Mouse (Mus musculus): Measurements from ENCODE around the gene Kif13a.
A peak's percentile ranks its signal among the peaks of the same experiment; 100 is the strongest.

The Kif13a gene

DNA sequence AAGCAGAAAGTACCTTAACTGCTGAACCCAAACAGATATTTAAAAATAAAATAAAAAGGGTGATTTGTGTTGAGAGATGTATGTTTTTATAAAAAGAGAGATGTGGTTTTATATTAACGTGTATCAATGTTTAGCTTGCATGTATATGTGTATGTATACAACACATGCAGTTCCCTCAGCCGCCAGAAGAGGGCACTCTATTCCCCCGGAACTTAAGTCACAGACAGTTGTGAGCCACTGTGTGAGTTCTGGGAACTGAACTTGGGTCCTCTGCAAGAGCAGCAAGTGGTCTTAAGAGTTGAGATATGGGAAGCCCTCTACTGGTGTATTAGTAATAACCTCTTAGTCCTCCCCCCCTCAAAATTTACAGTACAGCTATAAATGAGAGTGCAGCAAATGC is 96.7 kb downstream of the Kif13a start:
- peak; percentile 50 for DNase-seq

DNA sequence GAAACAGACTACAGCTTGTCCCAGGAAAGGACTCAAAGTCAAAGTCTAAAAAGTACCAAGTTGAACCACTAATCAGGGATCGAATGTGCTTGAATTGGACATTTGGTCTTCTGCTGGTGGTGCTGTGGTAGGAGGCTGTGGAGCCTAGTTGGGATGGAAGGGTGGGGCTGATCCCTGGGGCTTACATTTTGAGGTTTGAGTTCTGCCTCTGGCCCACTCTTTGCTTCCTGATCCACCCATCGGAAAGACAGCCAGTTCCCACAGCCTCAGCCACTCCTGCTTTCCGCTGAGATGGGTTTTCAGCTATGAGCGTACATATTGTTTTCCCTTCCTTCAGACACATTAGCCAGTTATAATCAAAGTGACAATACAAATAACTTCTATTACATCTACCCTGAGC is 106.4 kb downstream of the Kif13a start:
- DNase-seq, result no peak

DNA sequence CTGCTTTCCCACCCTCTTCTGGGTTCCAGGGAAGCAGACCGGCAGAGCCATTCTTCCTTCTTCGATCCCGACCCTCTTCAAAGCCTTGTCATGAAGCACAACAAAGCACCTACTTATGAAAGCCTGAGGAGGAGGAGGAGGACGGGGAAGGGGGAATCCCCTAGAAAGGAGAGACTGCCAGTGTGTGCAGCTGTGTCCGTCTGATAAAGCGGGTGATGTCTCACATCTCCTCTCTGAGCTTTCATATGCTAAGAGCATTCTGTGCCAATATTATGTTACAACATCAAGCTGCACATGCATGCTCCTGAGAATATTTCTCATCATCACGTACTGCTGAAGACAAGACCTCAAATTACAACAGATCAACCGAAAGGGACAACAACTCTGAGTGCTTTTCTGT is 107.5 kb downstream of the Kif13a start:
- DNase-seq, result no peak

DNA sequence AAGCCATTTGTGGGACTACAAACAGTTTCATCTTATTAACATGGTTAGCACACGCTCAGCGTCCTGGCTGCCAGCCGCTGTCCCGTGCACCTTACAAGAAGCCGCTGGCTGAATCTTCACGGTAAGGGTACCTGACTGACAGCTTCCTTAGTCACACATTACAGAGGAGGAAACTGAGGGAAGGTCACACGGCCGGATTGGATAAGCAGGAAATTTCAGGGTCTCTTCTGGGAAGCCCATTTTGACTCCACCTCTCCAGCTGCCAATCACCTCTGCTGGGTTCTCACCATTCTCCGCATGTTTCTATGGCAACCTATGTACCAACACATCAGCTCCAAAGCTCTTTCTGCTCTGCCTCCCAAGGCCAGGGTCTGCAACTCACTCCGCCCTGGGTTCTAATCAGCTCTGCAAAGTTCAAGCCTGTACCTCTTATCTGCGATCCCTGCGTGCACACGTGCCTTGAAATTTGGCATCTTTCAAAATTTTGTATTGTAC is 109.9 kb downstream of the Kif13a start:
- no peak for DNase-seq

DNA sequence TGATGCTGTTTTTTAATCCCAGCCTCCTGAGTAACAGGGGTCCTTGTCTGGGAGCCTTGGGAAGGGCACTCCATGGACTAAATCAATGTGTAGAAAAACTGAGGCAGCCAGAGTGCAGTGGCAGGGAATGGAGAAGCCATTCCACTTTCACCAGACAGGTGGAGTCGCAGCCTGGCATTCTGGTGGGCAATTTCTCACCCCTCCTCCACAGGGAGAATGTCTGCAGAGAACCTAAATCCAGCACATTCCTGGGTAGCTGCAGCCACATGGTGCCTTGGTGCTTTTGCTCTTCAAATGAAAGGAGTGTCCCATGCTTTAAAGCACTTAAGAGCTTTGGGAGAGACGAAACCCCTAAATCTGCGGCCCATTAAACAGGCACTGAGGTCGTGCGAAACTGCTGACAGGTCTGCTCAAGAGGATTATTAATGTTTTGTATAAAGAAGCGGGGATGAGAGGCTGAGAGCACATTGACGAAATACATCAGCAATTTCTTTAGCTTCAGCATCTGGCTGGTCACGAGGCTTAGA is 110.4 kb downstream of the Kif13a start:
- DNase-seq, result no peak

DNA sequence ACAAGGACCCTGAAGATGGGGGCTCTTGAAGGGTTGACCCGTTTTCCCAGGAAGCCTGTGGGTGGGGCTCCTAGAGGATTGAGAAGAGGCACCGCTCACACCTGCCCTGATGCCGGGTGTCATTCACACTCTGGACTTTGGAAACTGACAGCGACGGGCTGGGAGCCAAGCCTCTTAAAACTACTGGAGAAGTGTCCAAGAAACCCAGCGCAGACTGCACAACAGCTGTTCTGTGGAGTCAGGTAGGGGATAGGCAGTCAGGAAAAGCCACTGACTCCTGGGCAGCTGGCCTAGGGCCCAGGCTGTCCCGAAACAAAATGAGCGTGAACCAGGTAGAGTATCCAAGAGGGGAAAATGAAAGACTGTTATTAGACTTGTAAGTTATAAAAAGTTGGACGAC is 111.3 kb downstream of the Kif13a start:
- peak; percentile 41 for DNase-seq

DNA sequence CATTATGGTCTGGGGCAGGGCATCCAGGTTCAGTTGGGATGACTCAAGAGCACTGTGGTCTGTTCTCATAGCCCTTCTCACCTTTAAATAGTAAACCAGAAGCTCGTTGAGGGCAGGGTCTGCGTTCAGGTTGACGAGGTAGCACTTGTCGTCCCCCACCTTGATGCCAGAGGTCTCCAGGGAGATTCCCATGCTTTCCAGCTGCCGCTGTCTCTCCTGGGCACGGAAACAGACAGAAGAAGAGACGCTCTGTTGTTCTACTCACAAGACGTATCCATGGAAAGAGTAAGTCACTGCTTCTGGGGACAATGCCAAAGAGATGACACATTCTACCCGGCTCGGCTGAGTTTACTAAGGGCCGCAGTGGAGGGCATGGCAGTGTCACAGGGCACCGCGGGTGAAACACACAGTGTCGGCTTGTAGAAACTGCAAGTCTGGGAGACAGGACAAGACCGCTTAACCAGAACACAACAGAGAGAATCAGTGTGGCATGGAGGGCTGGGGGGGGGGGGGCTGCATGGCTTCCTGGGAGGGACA is 117.0 kb downstream of the Kif13a start:
- DNase-seq, result peak; percentile 26

DNA sequence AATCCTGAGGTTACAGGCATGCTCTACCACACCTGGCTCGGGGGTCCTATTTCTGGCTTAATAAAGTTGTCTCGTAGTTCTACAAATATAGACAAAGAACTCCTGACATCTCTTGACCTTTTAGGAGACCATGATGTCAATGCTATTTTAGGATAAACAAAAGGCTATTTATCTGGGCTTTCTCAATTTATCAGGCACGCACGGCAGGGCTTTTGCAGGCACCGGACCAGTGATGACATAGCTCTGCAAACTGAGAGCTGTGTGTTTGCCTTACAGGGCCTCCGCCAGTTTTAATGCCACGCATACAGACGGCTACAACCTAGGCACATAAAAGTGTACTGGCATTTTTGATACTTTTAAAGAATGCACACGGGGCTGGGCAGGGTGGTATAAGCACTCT is 118.0 kb downstream of the Kif13a start:
- no peak for DNase-seq

DNA sequence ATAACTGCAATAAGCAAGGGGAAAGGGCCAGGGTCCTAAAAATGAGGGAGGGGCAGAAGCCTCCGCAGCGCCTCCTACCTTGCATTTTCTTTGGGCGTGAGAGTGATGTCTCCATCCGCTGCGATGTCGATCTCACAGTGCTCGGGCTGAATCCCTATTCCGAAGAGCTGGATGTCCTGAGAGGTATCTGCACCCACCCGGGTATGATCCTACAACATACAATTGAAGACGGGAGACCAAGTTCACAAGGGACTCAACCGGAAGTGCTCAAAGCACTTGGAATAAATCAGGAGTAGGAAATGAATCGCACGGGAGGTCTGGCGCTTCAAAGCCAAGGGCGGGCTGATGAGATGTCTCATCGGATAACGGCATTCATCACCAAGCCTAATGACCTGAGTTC is 119.1 kb downstream of the Kif13a start:
- DNase-seq, result no peak

DNA sequence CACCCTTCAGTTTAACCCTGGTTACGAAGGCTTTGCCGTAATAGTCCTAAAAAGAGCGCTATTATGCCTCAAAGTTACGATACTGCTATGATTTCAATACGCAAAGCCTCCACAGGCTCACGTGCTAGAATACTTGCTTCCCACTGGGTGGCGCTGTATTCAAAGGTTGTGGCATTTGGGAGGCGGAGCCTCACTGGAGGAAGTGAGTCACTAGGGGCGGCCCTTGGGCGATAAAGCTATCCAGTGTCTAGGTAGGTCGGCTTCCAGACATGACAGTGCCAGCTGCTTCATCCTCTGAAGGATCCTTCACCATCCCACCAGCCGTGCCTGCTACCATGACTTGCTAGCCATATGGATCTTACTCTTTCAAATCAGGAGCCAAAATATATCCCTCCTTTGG is 119.6 kb downstream of the Kif13a start:
- peak; percentile 65 for DNase-seq

DNA sequence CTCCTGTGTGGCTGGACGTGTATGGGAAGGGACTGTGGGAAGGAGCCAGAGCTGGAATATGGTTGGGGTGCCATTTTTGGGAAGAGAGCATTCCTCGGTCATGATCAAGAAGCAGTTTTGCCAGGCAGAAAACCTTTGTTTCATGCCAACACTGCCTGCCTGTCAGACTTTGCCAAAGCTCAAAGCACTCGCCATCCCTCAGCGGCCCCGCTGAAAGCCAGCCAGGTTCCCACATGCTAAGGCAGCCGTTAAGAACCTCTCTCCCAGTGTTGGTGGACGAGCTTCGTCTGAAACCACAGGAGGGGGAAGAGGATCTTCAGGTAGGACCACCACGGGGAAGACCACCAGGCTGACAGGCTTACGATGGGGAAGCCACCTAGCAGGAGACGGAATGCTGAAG is 121.8 kb downstream of the Kif13a start:
- DNase-seq, result no peak

DNA sequence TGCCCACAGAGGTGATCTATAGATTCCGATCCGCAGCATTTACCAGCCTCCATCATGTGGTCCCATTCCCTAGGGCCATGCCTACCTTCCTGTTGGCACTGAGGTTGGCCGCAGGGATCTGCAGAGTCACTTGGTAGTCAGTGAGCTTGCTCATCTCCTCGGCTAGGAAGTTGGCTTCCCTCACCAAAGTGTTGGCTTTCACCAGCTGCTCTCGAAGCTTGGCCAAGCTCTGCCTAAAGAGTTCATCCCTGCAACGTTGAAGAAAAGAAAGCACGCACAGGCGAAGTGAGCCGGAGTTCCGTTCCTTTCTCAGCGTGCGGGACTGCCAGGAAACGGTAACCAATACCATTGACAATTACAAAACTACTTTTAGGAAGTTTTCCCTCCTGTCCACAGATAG is 128.5 kb downstream of the Kif13a start:
- no peak for DNase-seq

DNA sequence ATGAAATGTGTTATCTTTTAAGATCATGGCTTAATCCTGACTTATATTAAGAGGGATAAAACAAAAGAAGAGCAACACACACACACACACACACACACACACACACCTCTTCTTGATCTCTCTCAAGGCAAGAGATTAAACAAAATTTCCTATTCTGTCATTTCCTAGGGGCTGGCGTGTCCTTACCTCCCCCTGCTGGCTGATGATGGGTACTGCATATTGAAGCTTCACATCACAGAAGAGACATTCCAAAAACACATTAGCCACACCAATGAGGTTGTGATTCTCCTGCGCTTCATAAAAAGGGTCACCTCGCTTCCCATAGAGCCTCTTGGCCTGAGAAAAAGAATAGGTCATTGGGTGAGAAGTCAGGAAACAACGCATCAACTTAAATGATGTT is 131.5 kb downstream of the Kif13a start:
- DNase-seq, result peak; percentile 63

DNA sequence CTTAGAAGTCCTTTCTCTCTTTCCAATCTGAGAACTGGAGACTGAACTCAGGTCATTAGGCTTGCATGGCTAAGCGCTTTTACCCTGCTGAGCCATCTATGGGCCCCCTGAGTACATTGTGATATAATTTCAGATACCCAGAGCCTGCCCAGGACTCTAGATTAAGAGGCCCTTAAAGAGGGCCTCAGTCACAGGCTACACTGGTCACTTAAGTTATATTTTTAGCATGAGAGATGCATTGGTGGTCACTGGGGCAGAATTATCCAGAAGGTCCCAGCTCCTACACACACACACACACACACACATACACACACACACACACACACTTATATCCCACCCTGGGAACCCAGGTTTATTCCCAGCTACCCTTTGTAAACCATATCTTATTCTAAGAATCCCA is 133.3 kb downstream of the Kif13a start:
- DNase-seq, result no peak

DNA sequence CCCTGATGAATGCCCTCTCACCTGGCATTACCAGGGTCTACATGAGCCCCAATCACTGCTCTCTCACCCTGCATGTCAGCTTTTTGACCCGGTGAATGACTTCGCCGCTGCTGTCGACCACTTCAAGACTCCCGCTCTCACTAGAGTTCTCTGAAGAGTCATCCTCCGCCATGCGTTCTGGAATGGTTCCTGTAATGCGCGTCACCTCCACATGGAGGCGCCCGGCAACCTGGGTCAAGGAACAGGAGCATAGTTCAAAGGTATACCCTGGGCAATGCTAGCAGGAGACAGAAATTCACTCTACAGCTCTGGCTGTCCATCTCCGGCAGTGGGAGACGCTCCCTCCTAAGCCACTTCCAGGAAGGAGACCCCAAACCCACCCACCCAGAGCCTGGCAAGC is 135.8 kb downstream of the Kif13a start:
- DNase-seq, result peak; percentile 17

DNA sequence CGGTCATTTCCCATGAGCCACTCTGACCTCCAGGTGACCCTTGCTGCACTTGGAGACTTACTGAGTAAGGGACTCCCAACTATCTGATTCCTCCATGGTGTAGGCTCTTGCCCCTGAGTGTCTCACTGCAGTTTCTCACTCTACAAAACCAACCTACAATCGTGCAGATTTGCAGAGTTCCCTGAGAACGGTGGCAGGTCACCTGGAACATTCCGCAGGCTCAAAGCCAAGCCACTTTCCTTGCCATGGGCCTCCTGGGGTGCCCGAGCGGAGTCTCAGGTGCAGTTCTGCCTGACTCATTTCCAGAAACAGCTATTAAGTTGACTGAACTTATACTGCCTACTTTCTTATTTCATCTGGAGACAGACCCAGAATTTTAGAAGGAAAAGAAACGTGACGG is 141.2 kb downstream of the Kif13a start:
- DNase-seq, result peak; percentile 39

DNA sequence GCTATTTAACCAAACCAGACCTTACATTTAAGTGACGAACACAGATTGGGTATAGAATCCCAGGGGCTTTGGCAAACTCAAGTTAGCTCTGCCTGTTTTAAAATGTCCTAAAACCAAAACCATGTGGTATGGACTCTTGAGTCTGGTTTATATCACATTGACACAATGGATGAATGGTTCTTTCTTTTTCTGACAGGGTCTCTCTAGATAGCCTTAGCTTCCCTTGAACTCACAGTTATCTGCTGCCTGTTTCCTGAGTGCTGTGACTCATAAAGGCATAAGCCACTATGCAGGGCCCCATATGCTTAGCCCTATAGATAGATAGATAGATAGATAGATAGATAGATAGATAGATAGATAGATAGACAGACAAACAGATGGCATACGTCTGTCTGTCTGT is 142.8 kb downstream of the Kif13a start:
- DNase-seq, result no peak

DNA sequence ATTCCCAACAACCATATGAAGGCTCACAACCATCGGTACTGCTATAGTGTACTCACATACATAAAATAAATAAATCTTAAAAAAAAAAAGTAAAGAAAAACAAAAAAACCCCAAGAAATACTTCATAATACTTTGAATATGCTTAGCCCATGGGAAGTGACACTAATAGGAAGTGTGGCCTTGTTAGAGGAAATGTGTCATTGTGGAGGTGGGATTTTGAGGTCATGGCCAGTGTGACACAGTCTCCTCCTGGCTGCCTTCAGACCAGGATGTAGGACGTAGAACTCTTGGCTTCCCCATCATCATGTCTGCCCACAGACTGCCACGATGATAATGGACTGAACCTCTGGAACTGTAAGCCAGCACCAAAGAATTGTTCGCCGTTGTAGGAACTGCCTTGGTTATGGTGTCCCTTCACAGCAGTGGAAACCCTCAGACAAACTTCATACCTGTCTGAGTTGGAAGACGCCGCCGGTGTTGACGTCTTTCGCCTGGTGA is 143.6 kb downstream of the Kif13a start:
- no peak for DNase-seq

DNA sequence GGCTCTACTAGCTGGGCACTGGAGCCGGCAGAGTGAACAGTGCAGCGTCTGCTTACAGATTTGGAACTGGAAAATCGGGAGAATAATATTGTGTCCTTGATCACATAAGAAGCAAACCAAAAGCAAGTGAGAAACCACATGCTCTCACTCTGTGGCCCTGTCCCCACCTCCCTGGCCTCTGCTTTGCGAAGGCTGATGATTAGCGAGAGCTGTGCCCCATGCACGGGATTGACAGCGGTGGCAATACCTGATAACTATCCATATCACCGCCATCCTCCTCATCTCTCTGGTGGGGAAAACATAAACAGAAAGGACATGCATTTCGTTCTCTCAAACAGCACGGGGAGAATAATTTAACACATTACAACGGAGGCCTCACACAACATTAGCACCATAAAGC is 149.3 kb downstream of the Kif13a start:
- DNase-seq, result no peak

DNA sequence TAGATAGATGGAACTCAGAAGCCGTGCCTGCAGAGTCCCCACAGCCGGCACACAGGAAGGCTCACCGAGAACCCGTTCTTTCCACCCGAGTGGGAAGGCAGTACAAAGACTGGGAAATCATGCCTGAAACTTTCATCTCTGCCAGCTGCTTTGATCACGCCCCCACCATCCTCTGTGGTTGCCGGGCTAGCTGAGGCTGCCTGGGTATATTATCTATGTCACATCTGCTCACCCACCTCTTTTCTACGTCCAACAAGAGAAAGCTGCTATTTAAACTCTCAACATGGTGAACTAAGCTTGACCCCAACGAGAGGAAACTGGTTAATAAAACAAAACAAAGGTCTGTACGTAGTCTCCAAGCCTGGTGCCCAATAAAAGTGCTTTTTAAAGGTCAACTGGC is 149.8 kb downstream of the Kif13a start:
- no peak for DNase-seq

DNA sequence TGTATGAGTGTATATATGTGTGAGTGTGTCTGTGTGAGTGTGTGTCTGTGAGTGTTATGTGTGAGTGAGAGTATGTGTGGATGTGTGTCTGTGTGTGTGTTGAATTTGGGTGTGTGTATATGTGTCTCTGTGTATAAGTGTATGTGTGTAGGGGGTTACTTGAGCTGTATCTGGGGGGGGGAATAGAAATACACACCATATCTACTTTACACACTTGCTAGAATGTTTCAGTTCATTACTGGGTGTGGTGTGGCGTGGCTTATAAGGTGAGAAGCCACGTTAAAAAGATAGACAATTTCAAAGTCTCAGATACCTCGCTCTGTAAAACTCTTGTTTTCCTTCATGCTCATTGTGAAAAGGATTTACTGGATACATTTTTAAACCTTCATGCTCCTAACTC is 152.2 kb downstream of the Kif13a start:
- no peak for DNase-seq

DNA sequence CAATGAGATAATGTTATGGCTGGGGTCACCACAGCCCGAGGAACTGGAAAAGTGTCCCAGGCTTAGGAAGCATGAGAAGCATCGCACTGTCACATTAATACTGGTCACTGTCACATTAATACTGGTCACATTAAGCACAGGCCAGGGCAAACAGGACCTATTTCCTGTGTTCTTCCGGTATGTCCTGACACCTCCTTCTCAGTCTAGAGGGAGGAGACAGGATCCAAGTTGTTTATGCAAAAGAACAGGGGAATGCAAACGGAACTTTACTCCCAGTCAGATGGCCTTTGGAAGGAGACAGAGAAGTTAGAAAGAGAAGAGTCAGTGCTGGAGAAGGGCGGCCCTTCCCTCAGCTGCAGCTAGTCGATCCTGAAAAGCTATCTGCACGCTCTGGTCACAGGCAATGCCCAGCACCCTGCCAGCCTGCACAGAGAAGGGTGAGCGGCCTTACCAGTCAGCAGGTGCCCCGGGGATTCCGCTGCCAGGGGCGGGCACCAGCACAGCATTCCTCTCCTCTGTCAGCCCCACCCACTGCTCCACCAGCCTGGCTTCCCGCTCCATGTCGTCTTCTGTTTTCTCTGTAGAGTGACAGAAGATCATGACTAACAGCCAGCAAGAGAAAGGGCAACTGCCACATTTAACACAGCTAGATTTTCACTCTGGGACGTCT is 152.9 kb downstream of the Kif13a start:
- peak; percentile 30 for DNase-seq

DNA sequence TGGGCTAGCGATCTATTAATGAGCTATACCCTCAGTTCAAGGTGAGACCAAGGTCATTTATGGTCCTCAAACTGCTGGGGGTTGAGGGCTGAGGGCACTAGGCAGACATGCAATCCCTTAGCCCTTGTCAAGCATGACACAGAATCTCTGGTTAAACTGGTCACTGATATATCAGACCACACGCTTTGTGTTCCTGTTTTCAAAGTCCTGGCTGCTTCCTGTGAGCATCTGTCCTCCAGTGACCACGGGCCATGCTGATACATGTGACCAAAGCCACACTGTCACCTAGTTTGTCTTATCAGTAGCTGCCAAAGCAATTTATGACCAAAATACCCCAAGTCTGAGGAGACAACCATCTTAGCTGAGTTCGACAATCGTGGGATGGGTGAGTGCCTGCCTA is 154.7 kb downstream of the Kif13a start:
- no peak for DNase-seq

DNA sequence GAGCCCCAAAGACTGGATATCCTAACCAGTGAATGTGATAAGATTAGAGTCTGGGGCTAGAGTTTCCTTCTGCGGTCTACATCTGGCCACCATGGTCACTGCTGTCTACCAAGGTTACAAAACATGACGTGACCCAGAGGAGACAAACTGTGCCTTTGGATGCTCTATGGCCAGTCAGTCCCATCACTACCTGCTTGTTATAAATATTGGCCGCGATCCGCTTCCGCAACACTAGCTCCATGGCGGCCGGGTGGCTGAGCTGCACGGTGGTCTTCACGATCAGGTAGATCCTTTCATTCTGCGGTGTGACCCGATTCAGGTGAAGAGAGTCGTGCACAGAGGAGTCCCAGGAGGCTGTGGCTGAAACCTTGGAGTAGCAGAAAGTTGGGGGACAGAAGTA is 157.1 kb downstream of the Kif13a start:
- DNase-seq, result no peak

DNA sequence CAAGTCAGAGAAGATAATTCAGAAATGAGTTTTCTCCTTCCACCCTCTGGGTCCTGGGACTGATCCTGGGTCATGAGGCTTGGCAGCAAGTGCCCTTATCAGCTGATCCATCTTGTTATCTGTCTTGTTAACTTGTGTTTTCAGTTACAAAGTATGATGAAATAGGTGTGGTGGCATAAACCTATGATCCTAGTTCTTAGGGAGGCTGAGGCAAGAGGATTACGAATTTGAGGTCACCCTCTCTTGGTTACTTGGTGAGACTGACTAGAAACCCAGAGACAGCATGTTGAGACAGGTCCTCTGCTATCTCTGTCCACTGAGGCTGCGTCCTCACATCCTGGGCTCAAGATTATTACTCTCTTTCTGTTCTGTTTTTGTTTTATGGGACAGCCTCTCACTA is 164.3 kb downstream of the Kif13a start:
- DNase-seq, result no peak
